Mouse (Mus musculus) heart, embryonic 16.5 days (tissue): ENCODE results near the gene Bcr. TPM values are rescaled to one million over a fixed set of nuclear protein-coding genes. Genes with fewer than 3 reads are reported as not detected.

Source experiments
- ATAC-seq: fragments of 200-750 bp; cut with Nextera tagmentation; replicated peaks from 2 replicates; pipeline ENCODE4 v1.8.0; 2017; ENCODE audit warnings: moderate number of reproducible peaks; ENCODE audit not compliant: insufficient read depth, low FRiP score; ENCODE audit errors: extremely low read depth
- H3K27ac ChIP-seq: fragments of 300-500 bp; sonication (generic); 2 replicates; pipeline ENCODE4 v1.5.1; 2014; ENCODE audit warnings: mild to moderate bottlenecking, low read length, control low read depth, moderate library complexity
- H3K27me3 ChIP-seq: fragments of 300-500 bp; sonication (generic); 2 replicates; pipeline ENCODE4 v1.6.1; 2014; ENCODE audit warnings: low read length, mixed read lengths; ENCODE audit not compliant: control insufficient read depth, insufficient read depth
- H3K36me3 ChIP-seq: fragments of 300-500 bp; sonication (generic); 2 replicates; pipeline ENCODE4 v1.6.1; 2014; ENCODE audit not compliant: control insufficient read depth, insufficient read depth
- H3K4me1 ChIP-seq: fragments of 300-500 bp; sonication (generic); 2 replicates; pipeline ENCODE4 v1.6.1; 2014; ENCODE audit warnings: low read length, mixed read lengths; ENCODE audit not compliant: control insufficient read depth, insufficient read depth
- H3K4me2 ChIP-seq: fragments of 300-500 bp; sonication (generic); 2 replicates; pipeline ENCODE4 v1.6.1; 2014; ENCODE audit warnings: low read depth, mild to moderate bottlenecking, control low read depth, low read length
- H3K4me3 ChIP-seq: fragments of 300-500 bp; sonication (generic); 2 replicates; pipeline ENCODE4 v1.5.1; 2014; ENCODE audit warnings: mild to moderate bottlenecking, control low read depth, low read length
- H3K9ac ChIP-seq: fragments of 300-500 bp; sonication (generic); 2 replicates; pipeline ENCODE4 v1.6.1; 2014; ENCODE audit warnings: low read length, control low read depth
- H3K9me3 ChIP-seq: fragments of 300-500 bp; sonication (generic); replicated peaks from 2 replicates; pipeline ENCODE4 v1.6.1; 2016; ENCODE audit warnings: low read length; ENCODE audit not compliant: control insufficient read depth
- WGBS: fragments of 180-500 bp; shearing (Covaris S2); extraction: QIAGEN DNeasy Blood & Tissue Kit; methylation state at CpG from one replicate; pipeline ENCODE4 v1.1.7; 2014; 5-methylcytosine and 5-hydroxymethylcytosine counted together
- polyA plus RNA-seq: library from polyadenylated mRNA; unstranded; fragments of >200 nt; fragmentation: Nextera tagmentation; extraction: Ambion mirVana; gene quantifications from 2 replicates; pipeline ENCODE4 v1.2.1, GENCODE M21; 2015

The Bcr gene
- polyA plus RNA-seq, 1 experiment from 2014 or later: 9.8 TPM

DNA sequence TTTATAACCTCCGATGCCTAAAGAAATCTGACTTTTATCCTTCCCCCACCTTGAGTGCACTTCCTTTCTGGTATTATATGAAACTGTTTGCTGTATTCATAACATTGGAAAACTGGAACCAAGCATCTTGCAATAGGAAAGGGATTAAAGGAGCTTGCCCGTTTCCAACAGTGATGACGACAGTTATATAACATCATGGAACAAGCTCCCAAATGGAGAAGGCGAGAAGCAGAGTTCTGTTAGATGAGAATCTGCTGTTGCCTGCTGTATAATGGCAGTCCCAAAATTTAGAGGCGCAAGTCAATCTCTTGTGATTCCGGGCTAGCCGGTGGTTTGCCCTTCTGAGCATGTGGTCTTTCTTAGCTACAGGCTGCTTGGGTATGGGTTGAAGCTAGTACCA, 34.8 kb downstream of the Bcr start:
- no peak overlapping the region for H3K27ac ChIP-seq
- WGBS: 90% methylated on average over 7 of the region's 7 CpGs
- peaks cover 32% of the 10 kb centered on the region for H3K27me3 ChIP-seq
- H3K9me3 ChIP-seq: 0 out of 2 replicates have a peak, but pooled peaks cover 2% of the 10 kb centered on the region
- H3K36me3 ChIP-seq: no peaks in the 10 kb centered on the region
- no peak overlapping the region for H3K4me3 ChIP-seq
- no peak overlapping the region for H3K9ac ChIP-seq
- no peak overlapping the region for H3K4me2 ChIP-seq
- H3K4me1 ChIP-seq: peaks cover 28% of the 10 kb centered on the region
- ATAC-seq: no peak

DNA sequence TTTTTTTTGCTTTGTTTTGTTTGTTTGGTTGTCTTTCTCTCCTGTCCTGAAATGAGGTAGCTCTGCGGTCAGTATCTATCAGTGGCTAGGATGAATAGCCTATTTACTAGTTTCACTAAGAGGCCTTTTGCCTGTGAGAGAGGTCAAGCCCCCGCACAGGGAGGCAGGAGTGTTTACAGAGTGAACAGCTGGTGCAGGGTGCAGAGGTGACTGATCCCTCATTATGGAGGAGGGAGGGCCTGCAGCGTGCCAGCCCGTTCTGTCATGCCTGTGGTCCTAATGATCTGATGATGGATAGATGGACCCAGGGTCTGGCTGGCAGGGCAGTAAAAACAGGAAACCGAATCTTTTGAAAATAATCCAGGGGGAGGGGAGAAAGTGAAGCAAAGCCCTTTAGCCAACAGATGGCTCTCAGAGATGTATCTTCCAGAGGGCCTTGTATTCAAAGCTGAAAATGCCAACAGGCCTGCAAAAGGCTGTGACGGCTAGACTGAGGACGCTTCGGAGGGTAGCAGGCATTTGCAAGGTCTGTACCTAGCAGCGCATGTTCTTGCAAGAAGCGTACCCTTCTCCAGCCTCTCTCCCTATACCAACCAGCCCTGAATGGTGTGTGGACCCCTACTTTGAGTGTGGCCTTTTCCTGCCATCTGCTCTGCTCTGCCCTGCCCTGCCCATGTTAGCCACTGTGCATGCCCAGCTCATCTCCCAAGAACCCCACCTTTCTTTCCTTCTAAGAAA, 38.2 kb downstream of the Bcr start:
- Histone ChIP-seq H3K9ac (no peak overlapping the region), H3K4me2 (no peak overlapping the region), H3K36me3 (no peaks in the 10 kb centered on the region), H3K27ac (no peak overlapping the region), H3K27me3 (peaks cover 43% of the 10 kb centered on the region), H3K9me3 (0 out of 2 replicates have a peak, but pooled peaks cover 2% of the 10 kb centered on the region), H3K4me3 (no peak overlapping the region), H3K4me1 (peaks cover 21% of the 10 kb centered on the region)
- 58% methylated on average over 10 of the region's 10 CpGs for WGBS
- no peak for ATAC-seq

DNA sequence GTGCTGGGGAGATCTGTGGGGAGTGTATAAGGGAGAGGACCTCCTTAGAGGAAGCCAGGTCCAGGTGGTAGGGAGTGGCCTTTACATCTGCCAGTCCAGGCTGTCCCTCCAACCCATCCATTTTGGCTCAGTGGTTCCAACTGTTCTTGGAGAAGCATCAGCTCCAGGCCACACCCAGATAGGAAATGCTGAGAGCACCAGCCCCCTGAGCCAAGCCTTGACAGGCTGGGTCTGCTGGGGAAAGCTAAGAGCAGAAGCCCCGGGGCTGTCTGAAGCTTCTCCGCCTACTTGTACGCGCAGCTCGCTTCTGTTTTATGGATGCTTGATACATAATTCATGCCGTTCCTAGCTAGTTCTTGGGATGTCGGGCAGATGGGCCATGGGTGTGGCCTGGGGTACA, 39.9 kb downstream of the Bcr start:
- Histone ChIP-seq H3K4me1 (peaks cover 35% of the 10 kb centered on the region), H3K27ac (no peak overlapping the region), H3K4me2 (no peak overlapping the region), H3K4me3 (no peak overlapping the region), H3K9ac (no peak overlapping the region), H3K27me3 (peaks cover 33% of the 10 kb centered on the region), H3K36me3 (no peaks in the 10 kb centered on the region), H3K9me3 (0 out of 2 replicates have a peak, but pooled peaks cover 2% of the 10 kb centered on the region)
- 78% methylated on average over 7 of the region's 7 CpGs for WGBS
- ATAC-seq: no peak

DNA sequence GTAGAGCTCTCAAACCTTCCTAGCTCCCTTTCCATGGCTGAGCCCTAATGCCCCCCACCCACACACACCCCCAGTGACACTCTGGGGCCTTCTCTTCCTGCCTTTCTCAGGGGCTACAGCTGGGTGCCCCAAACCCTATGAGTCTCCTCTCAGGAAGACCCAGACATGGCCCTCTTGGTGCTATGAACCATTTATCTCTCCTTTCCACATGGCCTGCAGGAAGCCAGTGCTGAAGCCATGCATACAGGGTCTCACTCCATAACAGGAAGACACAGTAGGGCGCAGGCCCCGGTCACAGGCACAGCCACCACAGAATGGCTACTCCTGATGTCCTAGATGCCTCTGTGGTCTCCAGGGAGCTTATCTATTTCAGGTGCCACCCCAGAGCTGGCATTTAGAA, 43.1 kb downstream of the Bcr start:
- H3K9ac ChIP-seq: no peak overlapping the region
- peak overlapping the region; percentile 13; the same call in 1 of the 2 replicates for H3K27ac ChIP-seq

DNA sequence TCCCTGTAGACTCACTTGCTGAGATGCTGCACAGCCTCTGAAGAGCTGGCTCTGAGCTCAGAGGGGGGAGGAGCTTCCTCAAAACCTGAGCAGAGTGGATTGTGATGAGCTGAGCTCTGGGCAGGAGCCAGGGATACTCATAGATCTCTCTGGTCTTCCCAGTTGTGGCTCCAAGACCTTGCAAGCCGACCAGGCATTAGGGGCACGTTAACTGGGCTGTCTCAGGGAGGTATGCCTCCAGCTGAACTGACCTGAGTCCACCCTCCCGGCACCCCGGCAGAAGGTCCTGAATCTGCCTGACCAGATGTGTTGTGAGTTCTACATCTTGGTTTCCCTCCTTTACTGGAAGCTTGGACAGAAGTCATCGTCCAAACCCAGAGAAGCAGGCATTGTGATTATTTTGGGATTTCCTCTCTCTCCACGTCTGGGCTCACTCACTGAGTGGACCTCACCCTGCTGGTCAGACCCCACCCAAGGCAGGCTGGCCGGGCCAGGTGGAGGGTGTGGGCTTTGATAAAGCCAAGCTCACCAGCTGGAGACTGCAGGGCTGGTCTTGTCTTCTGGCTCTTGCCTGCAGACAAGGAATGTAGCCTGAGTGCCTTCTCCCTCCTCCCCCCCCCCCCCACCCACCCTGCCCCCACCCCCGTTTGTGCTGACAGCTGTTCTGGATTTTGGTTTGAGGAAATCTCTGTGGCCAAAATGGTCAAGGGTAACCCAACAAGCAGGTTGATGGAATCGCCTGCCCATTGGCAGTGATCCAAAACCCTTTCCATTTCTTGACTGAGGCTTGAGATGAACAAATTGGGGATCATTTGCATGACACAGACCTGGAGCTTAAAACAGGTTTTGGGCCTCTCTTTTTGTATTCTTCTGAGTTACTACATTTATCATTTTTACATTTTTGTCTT, 44.1 kb downstream of the Bcr start:
- Histone ChIP-seq H3K9me3 (0 out of 2 replicates have a peak, but pooled peaks cover 2% of the 10 kb centered on the region), H3K27me3 (peaks cover 25% of the 10 kb centered on the region), H3K4me1 (peaks cover 32% of the 10 kb centered on the region), H3K4me3 (no peak overlapping the region), H3K9ac (no peak overlapping the region), H3K27ac (peak overlapping the region; percentile 13), H3K4me2 (no peak overlapping the region), H3K36me3 (no peaks in the 10 kb centered on the region)
- ATAC-seq: 0 out of 2 replicates have a peak, but pooled peaks have one; percentile 8
- 34% methylated on average over 9 of the region's 9 CpGs for WGBS

More for the DNA sequence above, 43.1 kb downstream of the Bcr start:
- H3K36me3 ChIP-seq: no peaks in the 10 kb centered on the region
- ATAC-seq: no peak
- H3K9me3 ChIP-seq: 0 out of 2 replicates have a peak, but pooled peaks cover 2% of the 10 kb centered on the region
- peaks cover 25% of the 10 kb centered on the region for H3K27me3 ChIP-seq
- H3K4me1 ChIP-seq: peaks cover 32% of the 10 kb centered on the region
- no peak overlapping the region for H3K4me2 ChIP-seq
- H3K4me3 ChIP-seq: no peak overlapping the region
- WGBS: 73% methylated on average over 2 of the region's 2 CpGs

DNA sequence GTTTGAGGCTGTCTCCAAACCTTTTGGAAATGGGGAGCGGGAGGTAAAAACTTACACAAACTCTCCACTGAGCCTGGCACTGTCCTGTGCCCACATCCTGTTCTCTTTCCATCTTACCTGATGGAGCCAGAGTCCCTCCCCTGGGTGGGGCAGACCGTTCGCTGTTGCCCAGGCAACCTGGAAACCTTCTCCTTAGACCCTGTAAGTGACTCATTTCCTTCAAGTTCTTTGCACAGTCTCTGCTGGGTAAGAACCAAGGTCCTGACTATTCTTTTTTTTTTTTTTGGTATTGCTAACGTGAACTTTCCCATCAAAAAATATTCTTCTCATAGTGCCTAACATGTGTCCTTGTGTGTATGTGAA, 44.7 kb downstream of the Bcr start:
- no peak; the same call in 1 of the 2 replicates for ATAC-seq
- Histone ChIP-seq H3K4me2 (no peak overlapping the region), H3K27me3 (peaks cover 25% of the 10 kb centered on the region), H3K9me3 (no peaks in the 10 kb centered on the region), H3K4me1 (peaks cover 32% of the 10 kb centered on the region), H3K9ac (no peak overlapping the region), H3K27ac (no peak overlapping the region), H3K4me3 (no peak overlapping the region), H3K36me3 (no peaks in the 10 kb centered on the region)
- 67% methylated on average over 4 of the region's 4 CpGs for WGBS

DNA sequence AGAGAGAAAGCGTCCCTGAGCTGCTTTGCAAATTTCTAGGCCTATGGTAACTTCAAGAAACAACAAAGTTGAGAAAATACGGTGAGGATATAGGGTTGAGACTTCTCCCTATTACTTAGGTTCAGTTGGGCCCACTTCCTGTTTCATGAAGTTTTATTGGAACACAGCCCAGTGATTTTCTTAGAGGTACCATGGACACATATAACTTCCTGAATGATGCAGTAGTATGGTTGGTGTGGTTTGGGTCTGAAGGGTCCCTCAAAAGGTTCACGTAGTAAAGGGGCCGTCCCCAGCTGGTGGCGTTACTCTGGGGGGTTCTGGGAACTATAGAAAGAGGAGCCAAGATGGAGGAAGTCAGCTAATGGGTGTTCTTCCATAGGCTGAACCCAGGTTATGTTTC, 45.3 kb downstream of the Bcr start:
- ATAC-seq: no peak
- Histone ChIP-seq H3K27ac (no peak overlapping the region), H3K36me3 (no peaks in the 10 kb centered on the region), H3K27me3 (peaks cover 23% of the 10 kb centered on the region), H3K4me2 (no peak overlapping the region), H3K4me3 (no peak overlapping the region), H3K9me3 (no peaks in the 10 kb centered on the region), H3K9ac (no peak overlapping the region), H3K4me1 (peaks cover 30% of the 10 kb centered on the region)
- WGBS: 80% methylated on average over 5 of the region's 5 CpGs

DNA sequence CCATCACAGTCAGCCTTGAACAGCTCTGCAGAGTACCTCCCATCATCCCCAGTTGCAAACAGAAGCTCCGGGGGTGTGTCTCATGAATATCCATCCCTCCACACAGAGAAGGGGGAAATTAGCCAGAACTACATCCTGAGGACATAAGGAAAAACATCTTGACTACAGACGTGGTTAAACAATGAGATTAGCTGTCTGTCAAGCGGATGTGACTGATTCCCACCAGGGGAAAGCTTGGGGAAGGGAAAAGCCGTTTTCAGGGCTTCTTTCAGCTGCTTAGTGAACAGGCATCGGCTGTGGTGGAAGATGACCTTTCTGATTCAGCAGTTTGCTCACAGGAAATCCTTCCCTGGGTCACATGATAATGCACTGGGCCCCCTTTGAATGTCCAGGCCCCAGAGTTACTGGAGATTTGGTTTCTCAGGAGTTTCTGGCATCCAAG, 46.6 kb downstream of the Bcr start:
- ATAC-seq: 0 out of 2 replicates have a peak, but pooled peaks have one; percentile 26
- Histone ChIP-seq H3K4me2 (no peak overlapping the region), H3K9ac (peak overlapping the region; percentile 38; the same call in 1 of the 2 replicates), H3K36me3 (no peaks in the 10 kb centered on the region), H3K27ac (peak overlapping the region; percentile 71), H3K4me3 (no peak overlapping the region), H3K9me3 (no peaks in the 10 kb centered on the region), H3K27me3 (peaks cover 12% of the 10 kb centered on the region), H3K4me1 (peaks cover 35% of the 10 kb centered on the region)
- WGBS: 31% methylated on average over 5 of the region's 5 CpGs
